Mouse (Mus musculus): ENCODE data around the gene Lrg1.
"Not testable (repeated sequence)": the region's sequence is repeated elsewhere in the genome, so short reads cannot be mapped to it uniquely, and the experiment has no call there.

Lrg1 gene

GRCm38 (mm10) chr17:56110571-56110970, 11.2 kb downstream of the Lrg1 start:
- TF ChIP-seq POU5F1 (IDR thresholded peaks at IDR 0.05; ENCODE audit: borderline replicate concordance, low read length) (no peak), NANOG (IDR thresholded peaks at IDR 0.05; ENCODE audit: borderline replicate concordance, low read length) (no peak), CTCF (conservative IDR thresholded peaks at IDR 0.05; ENCODE audit: low read length) (no peak)
- no peaks in the 10 kb centered on the region for H3K36me3 ChIP-seq (ENCODE audit: insufficient read depth, low read length)
- H3K4me3 ChIP-seq (replicated peaks; ENCODE audit: low read length) = no peak overlapping the region
- no peaks in the 10 kb centered on the region for H3K9me3 ChIP-seq (ENCODE audit: low read length)
- peaks cover 7% of the 10 kb centered on the region for H3K27me3 ChIP-seq (ENCODE audit: insufficient read depth, low read length)
- peaks cover 29% of the 10 kb centered on the region for H3K4me1 ChIP-seq (replicated peaks; ENCODE audit: low read depth, low read length)

GRCm38 (mm10) chr17:56109219-56110051, 12.4 kb downstream of the Lrg1 start, which contains the start of gene Plin4:
Gene Plin4 (minus strand): TSS chr17:56109803.
- no peaks in the 10 kb centered on the region for H3K36me3 ChIP-seq (ENCODE audit: insufficient read depth, low read length)
- no peaks in the 10 kb centered on the region for H3K27me3 ChIP-seq (ENCODE audit: insufficient read depth, low read length)
- no peaks in the 10 kb centered on the region for H3K9me3 ChIP-seq (ENCODE audit: low read length)
- no peak for TF ChIP-seq POU5F1 (IDR thresholded peaks at IDR 0.05; ENCODE audit: borderline replicate concordance, low read length)
- TF ChIP-seq CTCF (conservative IDR thresholded peaks at IDR 0.05; ENCODE audit: low read length) = no peak
- no peak for TF ChIP-seq NANOG (IDR thresholded peaks at IDR 0.05; ENCODE audit: borderline replicate concordance, low read length)
- H3K4me3 ChIP-seq (replicated peaks; ENCODE audit: low read length) = peak within 1 kb of the TSS; percentile 32; the same call in 1 of the 2 replicates
- H3K4me1 ChIP-seq (replicated peaks; ENCODE audit: low read depth, low read length) = peaks cover 29% of the 10 kb centered on the region

GRCm38 (mm10) chr17:56108334-56109044, 13.3 kb downstream of the Lrg1 start:
- Histone ChIP-seq H3K27me3 (ENCODE audit: insufficient read depth, low read length) (no peaks in the 10 kb centered on the region), H3K36me3 (ENCODE audit: insufficient read depth, low read length) (peaks cover 7% of the 10 kb centered on the region)

GRCm38 (mm10) chr17:56107736-56108135, 14.1 kb downstream of the Lrg1 start:
- TF ChIP-seq CTCF (conservative IDR thresholded peaks at IDR 0.05; ENCODE audit: low read length) = no peak
- TF ChIP-seq NANOG (IDR thresholded peaks at IDR 0.05; ENCODE audit: borderline replicate concordance, low read length) = no peak
- no peak for TF ChIP-seq POU5F1 (IDR thresholded peaks at IDR 0.05; ENCODE audit: borderline replicate concordance, low read length)
- H3K27me3 ChIP-seq (ENCODE audit: insufficient read depth, low read length) = no peaks in the 10 kb centered on the region

More at GRCm38 (mm10) chr17:56108334-56109044, 13.3 kb downstream of the Lrg1 start:
- Histone ChIP-seq H3K9me3 (ENCODE audit: low read length) (no peaks in the 10 kb centered on the region), H3K4me3 (replicated peaks; ENCODE audit: low read length) (no peak overlapping the region), H3K4me1 (replicated peaks; ENCODE audit: low read depth, low read length) (peaks cover 22% of the 10 kb centered on the region)
- no peak for TF ChIP-seq POU5F1 (IDR thresholded peaks at IDR 0.05; ENCODE audit: borderline replicate concordance, low read length)
- no peak for TF ChIP-seq CTCF (conservative IDR thresholded peaks at IDR 0.05; ENCODE audit: low read length)
- no peak for TF ChIP-seq NANOG (IDR thresholded peaks at IDR 0.05; ENCODE audit: borderline replicate concordance, low read length)

GRCm38 (mm10) chr17:56106981-56107380, 14.8 kb downstream of the Lrg1 start:
- H3K4me3 ChIP-seq (replicated peaks; ENCODE audit: low read length) = no peak overlapping the region
- TF ChIP-seq CTCF (conservative IDR thresholded peaks at IDR 0.05; ENCODE audit: low read length) (no peak), NANOG (IDR thresholded peaks at IDR 0.05; ENCODE audit: borderline replicate concordance, low read length) (no peak), POU5F1 (IDR thresholded peaks at IDR 0.05; ENCODE audit: borderline replicate concordance, low read length) (no peak)
- H3K4me1 ChIP-seq (replicated peaks; ENCODE audit: low read depth, low read length) = peaks cover 6% of the 10 kb centered on the region
- H3K27me3 ChIP-seq (ENCODE audit: insufficient read depth, low read length) = no peaks in the 10 kb centered on the region
- peaks cover 22% of the 10 kb centered on the region for H3K36me3 ChIP-seq (ENCODE audit: insufficient read depth, low read length)
- no peaks in the 10 kb centered on the region for H3K9me3 ChIP-seq (ENCODE audit: low read length)

More at GRCm38 (mm10) chr17:56107736-56108135, 14.1 kb downstream of the Lrg1 start:
- H3K4me3 ChIP-seq (replicated peaks; ENCODE audit: low read length) = no peak overlapping the region
- H3K36me3 ChIP-seq (ENCODE audit: insufficient read depth, low read length) = peaks cover 15% of the 10 kb centered on the region
- H3K9me3 ChIP-seq (ENCODE audit: low read length) = no peaks in the 10 kb centered on the region
- peaks cover 14% of the 10 kb centered on the region for H3K4me1 ChIP-seq (replicated peaks; ENCODE audit: low read depth, low read length)

GRCm38 (mm10) chr17:56106436-56106835, 15.4 kb downstream of the Lrg1 start:
- H3K27me3 ChIP-seq (ENCODE audit: insufficient read depth, low read length); H3K4me1 ChIP-seq (replicated peaks; ENCODE audit: low read depth, low read length); H3K9me3 ChIP-seq (ENCODE audit: low read length); H3K4me3 ChIP-seq (replicated peaks; ENCODE audit: low read length): not testable (repeated sequence)
- H3K36me3 ChIP-seq (ENCODE audit: insufficient read depth, low read length) = peaks cover 28% of the 10 kb centered on the region

- peaks cover 44% of the 10 kb centered on the region for H3K36me3 ChIP-seq (ENCODE audit: insufficient read depth, low read length)
- not testable (repeated sequence) for H3K4me1 ChIP-seq (replicated peaks; ENCODE audit: low read depth, low read length); H3K9me3 ChIP-seq (ENCODE audit: low read length); H3K27me3 ChIP-seq (ENCODE audit: insufficient read depth, low read length); H3K4me3 ChIP-seq (replicated peaks; ENCODE audit: low read length)
Observed at GRCm38 (mm10) chr17:56104821-56105220, 17.0 kb downstream of the Lrg1 start.

- Histone ChIP-seq H3K4me1 (replicated peaks; ENCODE audit: low read depth, low read length) (no peaks in the 10 kb centered on the region), H3K9me3 (ENCODE audit: low read length) (no peaks in the 10 kb centered on the region), H3K27me3 (ENCODE audit: insufficient read depth, low read length) (no peaks in the 10 kb centered on the region), H3K36me3 (ENCODE audit: insufficient read depth, low read length) (peaks cover 55% of the 10 kb centered on the region), H3K4me3 (replicated peaks; ENCODE audit: low read length) (no peak overlapping the region)
- no peak for TF ChIP-seq NANOG (IDR thresholded peaks at IDR 0.05; ENCODE audit: borderline replicate concordance, low read length)
- TF ChIP-seq CTCF (conservative IDR thresholded peaks at IDR 0.05; ENCODE audit: low read length) = no peak
- TF ChIP-seq POU5F1 (IDR thresholded peaks at IDR 0.05; ENCODE audit: borderline replicate concordance, low read length) = no peak
Observed at GRCm38 (mm10) chr17:56103465-56104285, 18.1 kb downstream of the Lrg1 start.
